Mouse (Mus musculus) limb, embryonic 15.5 days (tissue): ENCODE results near the gene AL731706.1. TPM values are rescaled to one million over a fixed set of nuclear protein-coding genes. Genes with fewer than 3 reads are reported as not detected.
A peak's percentile ranks its signal among the peaks of the same experiment; 100 is the strongest.
"Not testable (repeated sequence)": the region's sequence is repeated elsewhere in the genome, so short reads cannot be mapped to it uniquely, and the experiment has no call there.

Experiments used
- ATAC-seq: fragments of 200-750 bp; cut with Nextera tagmentation; 2 replicates; pipeline ENCODE4 v1.8.0; 2017; ENCODE audit warnings: low read depth, moderate TSS enrichment; ENCODE audit not compliant: insufficient number of reproducible peaks, low FRiP score, low TSS enrichment
- H3K27ac ChIP-seq: fragments of 300-500 bp; sonication (generic); 2 replicates; pipeline ENCODE4 v1.5.1; 2015; ENCODE audit warnings: moderate library complexity, mild to moderate bottlenecking, inconsistent platforms
- H3K27me3 ChIP-seq: fragments of 300-500 bp; sonication (generic); 2 replicates; pipeline ENCODE4 v1.6.1; 2015; ENCODE audit warnings: inconsistent platforms
- H3K36me3 ChIP-seq: fragments of 300-500 bp; sonication (generic); 2 replicates; pipeline ENCODE4 v1.6.1; 2015; ENCODE audit warnings: inconsistent platforms
- H3K4me1 ChIP-seq: fragments of 300-500 bp; sonication (generic); 2 replicates; pipeline ENCODE4 v1.6.1; 2015; ENCODE audit warnings: inconsistent platforms
- H3K4me2 ChIP-seq: fragments of 300-500 bp; sonication (generic); 2 replicates; pipeline ENCODE4 v1.6.1; 2015; ENCODE audit warnings: mild to moderate bottlenecking, inconsistent platforms
- H3K4me3 ChIP-seq: fragments of 300-500 bp; sonication (generic); 2 replicates; pipeline ENCODE4 v1.5.1; 2015; ENCODE audit warnings: mild to moderate bottlenecking, inconsistent platforms
- H3K9ac ChIP-seq: fragments of 300-500 bp; sonication (generic); 2 replicates; pipeline ENCODE4 v1.6.1; 2015; ENCODE audit warnings: inconsistent platforms
- H3K9me3 ChIP-seq: fragments of 300-500 bp; sonication (generic); 2 replicates; pipeline ENCODE4 v1.6.1; 2016; ENCODE audit warnings: inconsistent platforms
- WGBS: fragments of 180-500 bp; shearing (Covaris S2); methylation state at CpG from one replicate; pipeline ENCODE4 v1.1.7; 2015; 5-methylcytosine and 5-hydroxymethylcytosine counted together
- polyA plus RNA-seq: library from polyadenylated mRNA; unstranded; fragments of >200 nt; fragmentation: Nextera tagmentation; extraction: Ambion mirVana; gene quantifications from 2 replicates; pipeline ENCODE4 v1.2.1, GENCODE M21; 2015

The AL731706.1 gene
- polyA plus RNA-seq, 1 experiment from 2014 or later: 33.6 TPM

DNA sequence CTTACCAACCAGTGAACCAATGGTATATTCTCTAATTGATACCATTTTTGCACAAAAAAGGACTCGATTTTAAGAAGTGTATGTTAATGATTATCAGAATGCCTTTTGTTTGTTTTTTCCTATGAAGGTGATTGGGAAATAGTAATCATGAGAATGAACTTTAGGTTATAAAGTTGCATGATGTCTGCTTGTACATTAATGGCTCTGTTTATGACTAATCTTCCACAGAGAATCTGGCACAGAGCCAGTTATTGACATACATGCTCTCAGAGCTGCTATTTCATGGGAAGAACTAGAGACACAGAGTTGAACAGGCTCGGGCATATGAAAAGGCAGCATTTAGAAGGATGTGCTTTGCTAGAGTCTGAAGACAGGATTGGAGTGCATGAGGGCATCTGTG, 4.9 kb upstream of the AL731706.1 start:
- no peak overlapping the region for H3K9ac ChIP-seq
- ATAC-seq: no peak
- no peaks in the 10 kb centered on the region for H3K9me3 ChIP-seq
- no peak overlapping the region for H3K4me2 ChIP-seq
- no peak overlapping the region for H3K27ac ChIP-seq
- H3K27me3 ChIP-seq: no peaks in the 10 kb centered on the region
- H3K4me3 ChIP-seq: no peak overlapping the region
- H3K36me3 ChIP-seq: no peaks in the 10 kb centered on the region
- WGBS: 70% methylated on average over 2 of the region's 2 CpGs
- peaks cover 2% of the 10 kb centered on the region; the same call in 1 of the 2 replicates for H3K4me1 ChIP-seq

DNA sequence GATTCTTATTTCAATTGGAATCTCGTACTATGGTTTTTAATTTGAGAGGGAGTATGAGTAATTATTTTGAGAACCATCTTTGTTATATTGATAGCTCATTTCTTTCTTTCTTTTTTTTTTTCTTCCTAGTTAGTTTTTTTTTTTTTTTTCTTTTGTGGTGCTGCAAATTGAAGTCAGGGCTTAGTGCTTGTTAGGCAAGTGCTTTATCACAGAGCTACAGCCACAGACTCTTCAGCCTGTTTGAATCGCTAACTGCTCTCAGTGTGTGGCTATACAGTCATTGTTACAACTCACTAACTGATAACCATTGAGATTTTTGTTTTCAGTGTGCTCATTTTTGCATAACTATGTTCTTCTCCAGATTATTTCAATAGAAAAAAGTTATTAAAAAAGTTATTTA, 3.3 kb upstream of the AL731706.1 start:
- no peaks in the 10 kb centered on the region for H3K36me3 ChIP-seq
- peaks cover 2% of the 10 kb centered on the region for H3K4me1 ChIP-seq
- H3K4me2 ChIP-seq: no peak overlapping the region
- no peaks in the 10 kb centered on the region for H3K9me3 ChIP-seq
- H3K4me3 ChIP-seq: no peak overlapping the region
- H3K27ac ChIP-seq: no peak overlapping the region
- ATAC-seq: no peak
- H3K27me3 ChIP-seq: no peaks in the 10 kb centered on the region
- no peak overlapping the region for H3K9ac ChIP-seq
- WGBS: 83% methylated on average over 2 of the region's 2 CpGs

DNA sequence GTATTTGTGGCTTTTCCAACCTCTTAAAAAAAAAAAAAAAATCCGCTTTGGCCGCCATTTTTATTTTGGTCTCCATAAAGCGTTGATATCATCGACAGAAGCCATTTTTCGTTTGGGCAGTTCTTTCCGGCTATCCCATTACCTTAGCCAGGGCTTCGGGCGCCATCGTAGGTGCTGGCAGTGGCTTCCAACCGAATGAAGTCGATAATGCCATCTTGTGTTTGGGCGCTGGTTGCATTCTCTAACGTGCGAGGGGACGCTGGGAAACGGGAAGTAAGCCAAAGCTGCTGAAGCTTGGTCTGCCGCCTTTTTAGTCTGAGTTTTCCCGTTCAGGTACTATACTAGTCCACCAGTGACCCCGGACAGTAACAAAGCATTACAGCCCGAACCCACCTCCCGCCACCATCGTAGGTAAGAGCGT, 772 bp upstream of the AL731706.1 start:
- WGBS: under 1% methylated on average over 23 of the region's 23 CpGs
- Histone ChIP-seq H3K36me3 (no peaks in the 10 kb centered on the region), H3K9me3 (no peaks in the 10 kb centered on the region), H3K27ac (peak overlapping the region; percentile 71), H3K4me2 (peak overlapping the region; percentile 27), H3K27me3 (no peaks in the 10 kb centered on the region), H3K4me3 (peak overlapping the region; percentile 67), H3K4me1 (peaks cover 2% of the 10 kb centered on the region), H3K9ac (peak overlapping the region; percentile 33; the same call in 1 of the 2 replicates)
- ATAC-seq: peak; percentile 87

DNA sequence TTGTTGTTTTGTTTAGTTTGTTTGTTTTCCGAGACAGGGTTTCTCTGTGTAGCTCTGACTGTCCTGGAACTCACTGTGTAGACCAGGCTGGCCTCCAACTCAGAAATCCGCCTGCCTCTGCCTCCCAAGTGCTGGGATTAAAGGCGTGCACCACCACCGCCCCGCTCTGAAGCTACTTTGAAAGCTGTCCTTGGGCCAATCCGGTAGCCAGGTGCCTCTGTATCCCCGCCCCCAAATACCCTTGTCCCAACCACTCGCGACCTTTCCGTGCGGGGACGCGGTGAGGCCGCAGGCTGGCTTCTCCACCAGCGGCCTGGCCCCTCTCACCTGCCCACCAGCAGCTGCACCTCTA, 497 bp downstream of the AL731706.1 start:
- not testable (repeated sequence) for H3K9me3 ChIP-seq, H3K27me3 ChIP-seq, H3K36me3 ChIP-seq, H3K4me1 ChIP-seq
- Histone ChIP-seq H3K9ac (peak overlapping the region; percentile 63), H3K4me3 (peak overlapping the region; percentile 67), H3K4me2 (peak overlapping the region; percentile 50), H3K27ac (peak overlapping the region; percentile 91)
- WGBS: 4% methylated on average over 15 of the region's 15 CpGs
- ATAC-seq: peak; percentile 25

DNA sequence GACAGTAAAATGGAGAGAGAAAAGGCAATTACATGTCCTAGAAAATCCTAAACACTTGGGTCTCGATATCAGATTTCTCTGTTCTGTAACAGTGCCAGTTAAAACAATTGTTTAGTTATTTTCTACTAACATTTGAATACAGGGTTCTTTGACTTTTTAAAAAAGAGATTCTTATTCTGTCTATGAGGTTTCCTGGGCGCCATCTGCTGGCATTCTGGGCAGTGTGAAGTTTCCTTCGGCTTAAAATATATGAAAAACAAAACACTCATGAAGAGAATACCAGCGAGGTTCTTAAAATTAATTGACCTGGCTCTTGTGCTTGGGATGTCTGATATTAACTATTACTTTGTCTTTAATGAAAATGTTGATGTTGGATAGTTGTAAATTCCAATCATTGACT, 4.3 kb downstream of the AL731706.1 start:
- Histone ChIP-seq H3K36me3 (peaks cover 18% of the 10 kb centered on the region), H3K9ac (no peak overlapping the region), H3K4me1 (no peaks in the 10 kb centered on the region; the same call in 1 of the 2 replicates), H3K27ac (no peak overlapping the region), H3K27me3 (no peaks in the 10 kb centered on the region), H3K9me3 (no peaks in the 10 kb centered on the region), H3K4me3 (no peak overlapping the region), H3K4me2 (no peak overlapping the region)
- 55% methylated on average over 4 of the region's 4 CpGs for WGBS
- ATAC-seq: no peak

DNA sequence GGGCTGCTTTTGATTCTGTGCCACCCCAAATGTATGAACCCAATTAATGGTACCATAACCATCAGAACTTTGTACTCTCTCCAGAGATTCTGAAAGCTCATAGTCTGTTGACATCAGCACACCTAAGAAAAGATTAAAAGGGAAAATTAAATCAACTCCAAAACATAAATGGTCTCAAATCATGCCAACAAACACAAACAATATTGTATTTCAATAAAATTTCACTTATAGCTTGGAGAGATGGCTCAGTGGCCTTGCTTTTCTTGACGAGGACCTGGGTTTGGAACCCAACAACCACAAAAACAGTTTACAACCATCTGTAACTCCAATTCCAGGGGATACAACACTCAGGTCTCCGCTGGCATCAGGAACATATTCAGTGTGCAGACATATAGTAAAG, 5.6 kb downstream of the AL731706.1 start, which contains the start of gene AL731706.2:
TSS of gene AL731706.2 (minus strand) at position 101 of the 400 bp plus-strand sequence.
- no peaks in the 10 kb centered on the region for H3K27me3 ChIP-seq
- no peaks in the 10 kb centered on the region for H3K9me3 ChIP-seq
- WGBS: 93% methylated on average over 2 of the region's 2 CpGs
- peaks cover 28% of the 10 kb centered on the region for H3K36me3 ChIP-seq
- H3K9ac ChIP-seq: no peak within 1 kb of the TSS
- no peak for ATAC-seq
- H3K4me2 ChIP-seq: no peak within 1 kb of the TSS
- H3K4me3 ChIP-seq: no peak within 1 kb of the TSS
- H3K4me1 ChIP-seq: no peaks in the 10 kb centered on the region; the same call in 1 of the 2 replicates
- no peak within 1 kb of the TSS for H3K27ac ChIP-seq

DNA sequence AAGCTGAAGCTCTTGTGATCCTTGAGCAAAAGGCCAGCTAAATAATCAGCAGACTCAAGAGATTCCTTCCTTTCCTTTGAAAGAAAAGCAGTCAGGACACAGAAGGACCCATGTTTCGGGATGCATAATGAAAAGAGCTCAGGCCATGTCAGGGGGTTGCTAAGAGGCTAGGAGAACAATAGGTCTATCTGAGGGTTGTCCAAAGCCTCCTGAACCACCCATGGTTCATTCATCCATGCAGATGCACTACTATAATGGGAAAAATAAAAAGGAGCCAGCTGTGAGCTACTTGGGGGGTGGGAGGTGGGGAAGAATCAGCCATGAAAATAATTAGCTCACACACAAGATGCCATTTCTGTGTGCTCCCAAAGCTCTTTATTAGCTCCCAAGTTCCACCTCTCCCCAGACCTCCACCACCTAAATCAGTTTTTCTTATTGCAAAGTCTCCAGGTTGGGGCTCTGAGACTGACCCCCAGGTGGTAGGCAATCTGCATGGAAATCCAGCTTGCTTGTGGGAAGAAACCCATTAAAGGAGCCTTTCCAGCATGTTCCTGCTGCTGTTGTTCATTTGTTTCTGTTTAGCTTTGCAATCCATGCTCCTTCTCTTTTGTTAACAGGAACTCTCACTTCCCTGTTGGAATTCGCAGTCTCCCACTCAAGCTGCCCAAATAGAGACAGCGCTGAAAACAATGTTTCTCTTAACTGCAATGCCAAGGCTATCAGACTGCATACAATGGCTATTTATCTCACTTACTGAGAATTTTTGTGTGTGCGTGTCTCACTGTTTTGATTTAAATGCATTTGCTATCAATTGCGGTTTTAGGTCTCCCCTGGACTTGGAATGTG, 36.4 kb downstream of the AL731706.1 start:
- no peaks in the 10 kb centered on the region for H3K9me3 ChIP-seq
- WGBS: 54% methylated on average over 5 of the region's 5 CpGs
- H3K9ac ChIP-seq: no peak overlapping the region
- H3K4me1 ChIP-seq: no peaks in the 10 kb centered on the region
- H3K4me3 ChIP-seq: no peak overlapping the region
- H3K4me2 ChIP-seq: no peak overlapping the region
- H3K27me3 ChIP-seq: no peaks in the 10 kb centered on the region
- ATAC-seq: no peak
- H3K36me3 ChIP-seq: no peaks in the 10 kb centered on the region
- no peak overlapping the region for H3K27ac ChIP-seq

DNA sequence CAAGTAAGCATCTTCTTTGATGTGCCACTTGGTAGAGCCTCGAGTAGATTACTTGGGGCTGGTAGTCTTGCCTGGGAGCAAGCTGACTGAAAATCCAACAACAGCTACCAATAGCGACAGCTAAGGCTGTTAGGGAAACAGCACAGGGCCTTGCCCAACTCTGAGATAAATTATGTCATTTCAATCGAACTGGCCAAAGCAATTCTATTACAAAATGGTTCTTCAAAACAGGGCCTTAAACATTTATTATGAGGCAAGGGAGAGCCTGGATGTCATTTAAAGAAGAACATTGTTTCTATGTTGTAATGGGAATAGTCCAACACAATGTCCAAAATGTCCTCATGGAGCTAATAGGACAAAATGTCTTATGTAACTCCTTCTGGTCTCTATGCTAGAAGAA, 40.8 kb downstream of the AL731706.1 start:
- H3K27ac ChIP-seq: no peak overlapping the region
- WGBS: 66% methylated on average over 3 of the region's 3 CpGs
- no peaks in the 10 kb centered on the region for H3K9me3 ChIP-seq
- no peaks in the 10 kb centered on the region for H3K36me3 ChIP-seq
- no peak overlapping the region for H3K9ac ChIP-seq
- H3K4me1 ChIP-seq: no peaks in the 10 kb centered on the region
- no peak overlapping the region for H3K4me3 ChIP-seq
- no peaks in the 10 kb centered on the region for H3K27me3 ChIP-seq
- no peak for ATAC-seq
- no peak overlapping the region for H3K4me2 ChIP-seq

DNA sequence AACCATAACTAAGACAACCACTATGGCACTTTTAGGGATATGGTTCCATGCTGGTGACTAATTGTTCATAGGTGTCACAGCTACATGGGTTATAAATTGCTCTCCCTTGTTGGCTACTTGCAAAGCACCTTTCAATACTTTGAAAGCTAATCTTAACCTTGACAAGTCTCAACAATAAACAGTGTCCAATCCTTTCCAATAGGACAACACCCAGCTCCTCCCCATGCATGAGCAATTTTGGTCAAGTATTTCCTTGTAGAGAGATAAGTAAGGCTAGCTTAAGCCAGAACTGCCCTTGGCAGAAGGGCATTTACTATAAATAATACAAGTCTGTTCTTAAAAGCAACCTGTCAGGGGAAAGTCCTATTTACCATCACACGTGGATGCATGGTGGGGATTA, 53.2 kb downstream of the AL731706.1 start:
- Histone ChIP-seq H3K4me1 (no peaks in the 10 kb centered on the region), H3K36me3 (no peaks in the 10 kb centered on the region), H3K27me3 (no peaks in the 10 kb centered on the region), H3K27ac (no peak overlapping the region), H3K4me2 (no peak overlapping the region), H3K4me3 (no peak overlapping the region), H3K9me3 (no peaks in the 10 kb centered on the region), H3K9ac (no peak overlapping the region)
- WGBS: 24% methylated on average over 1 of the region's 1 CpGs
- ATAC-seq: no peak

DNA sequence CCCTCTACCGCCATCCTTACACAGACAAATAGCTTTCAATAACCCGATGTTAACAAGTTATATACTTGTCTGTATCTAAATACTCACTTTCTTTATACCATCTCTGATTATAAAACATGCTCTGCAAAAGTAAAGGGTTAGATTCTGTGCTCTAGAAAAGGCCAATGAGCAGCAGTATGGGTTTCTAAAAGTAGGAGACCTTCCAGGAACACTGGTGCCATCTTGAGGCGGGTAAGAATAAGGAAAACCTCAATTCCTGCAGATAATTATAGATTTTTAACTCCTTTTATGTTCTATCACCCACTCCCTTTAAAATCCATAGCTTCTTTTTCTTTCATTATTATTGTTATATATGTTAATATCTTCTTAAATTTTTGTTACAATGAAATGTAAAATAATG, 55.3 kb downstream of the AL731706.1 start:
- no peak overlapping the region for H3K27ac ChIP-seq
- no peaks in the 10 kb centered on the region for H3K9me3 ChIP-seq
- H3K36me3 ChIP-seq: no peaks in the 10 kb centered on the region
- no peak overlapping the region for H3K9ac ChIP-seq
- H3K27me3 ChIP-seq: no peaks in the 10 kb centered on the region
- 66% methylated on average over 3 of the region's 3 CpGs for WGBS
- no peak overlapping the region for H3K4me2 ChIP-seq
- no peak overlapping the region for H3K4me3 ChIP-seq
- no peaks in the 10 kb centered on the region for H3K4me1 ChIP-seq
- no peak for ATAC-seq

DNA sequence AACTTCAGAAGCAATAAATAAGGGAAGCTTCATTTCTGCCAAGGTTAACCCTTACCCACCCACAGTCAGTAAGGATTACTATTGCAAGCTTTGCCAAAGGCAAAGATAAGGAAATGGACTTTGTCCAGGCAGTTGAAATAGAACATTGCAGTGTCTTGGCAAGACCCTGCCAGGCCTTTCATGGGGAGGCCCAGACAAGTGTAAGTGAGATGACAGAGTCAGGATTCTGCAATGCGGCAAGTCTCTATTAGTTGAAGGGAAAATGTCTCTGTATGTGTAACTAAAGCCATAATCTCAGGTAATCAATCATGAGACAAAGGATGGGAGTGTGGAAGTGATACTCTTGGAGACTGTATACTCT, 56.5 kb downstream of the AL731706.1 start:
- Histone ChIP-seq H3K4me2 (no peak overlapping the region), H3K4me1 (no peaks in the 10 kb centered on the region), H3K9me3 (no peaks in the 10 kb centered on the region), H3K27me3 (no peaks in the 10 kb centered on the region), H3K27ac (no peak overlapping the region), H3K36me3 (no peaks in the 10 kb centered on the region), H3K9ac (no peak overlapping the region), H3K4me3 (no peak overlapping the region)
- ATAC-seq: no peak
- 86% methylated on average over 1 of the region's 1 CpGs for WGBS

DNA sequence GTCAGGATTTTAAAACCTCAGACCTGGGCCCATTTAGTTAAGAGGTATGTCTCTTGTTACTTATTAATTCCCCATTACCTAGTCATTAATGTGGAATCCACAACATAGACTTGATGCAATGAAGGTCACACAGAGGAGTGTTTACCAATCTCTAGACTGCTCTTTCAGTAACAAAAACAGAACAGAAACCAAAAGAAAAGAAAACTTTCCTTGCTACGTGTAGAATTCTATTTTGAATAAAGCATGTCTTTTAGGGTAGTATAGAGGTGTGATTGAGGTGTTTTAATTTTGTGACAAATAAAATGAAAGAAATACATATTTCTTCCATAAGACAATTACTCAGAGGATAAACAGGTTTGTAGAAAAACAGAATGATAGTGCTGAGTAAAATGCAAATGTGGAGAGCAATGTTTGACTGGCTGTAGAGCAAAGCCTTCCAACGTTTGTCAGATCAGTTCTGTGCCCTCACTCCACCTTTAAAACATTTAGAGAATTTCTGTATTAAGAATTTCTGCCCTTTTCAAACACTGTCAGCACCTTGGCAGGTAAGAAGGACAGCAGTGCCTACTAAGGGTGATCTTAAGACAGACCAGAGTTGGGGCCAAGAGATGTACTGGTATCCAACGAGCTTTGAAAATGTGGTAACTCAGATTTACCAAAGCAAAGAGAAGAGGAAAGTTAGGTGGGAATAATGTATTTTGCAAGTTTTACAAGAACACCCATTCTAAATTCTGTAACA, 57.0 kb downstream of the AL731706.1 start:
- no peak overlapping the region for H3K4me2 ChIP-seq
- ATAC-seq: no peak
- no peaks in the 10 kb centered on the region for H3K4me1 ChIP-seq
- no peak overlapping the region for H3K9ac ChIP-seq
- no peaks in the 10 kb centered on the region for H3K36me3 ChIP-seq
- no peak overlapping the region for H3K27ac ChIP-seq
- H3K9me3 ChIP-seq: no peaks in the 10 kb centered on the region
- no peaks in the 10 kb centered on the region for H3K27me3 ChIP-seq
- WGBS: 77% methylated on average over 3 of the region's 3 CpGs
- H3K4me3 ChIP-seq: no peak overlapping the region
